Mouse (Mus musculus): Measurements from ENCODE around the gene Cc2d1a. TPM values are rescaled to one million over a fixed set of nuclear protein-coding genes. Genes with fewer than 3 reads are reported as not detected.

The Cc2d1a gene
- total RNA-seq (2021): 10 to 100 TPM; 10.6 to 11.9 TPM
- polyA plus RNA-seq (2012; rRNA removed): 10.2 and 11.2 TPM in 2 replicates
- long read RNA-seq, transcript Cc2d1a-201 (29 exons, 3,471 nt): major isoform, 7 of 16 reads
- long read RNA-seq, partial matches to known transcripts: 6 of 16 reads
- long read RNA-seq, other reads (novel, unspliced or antisense): 3 of 16 reads

DNA sequence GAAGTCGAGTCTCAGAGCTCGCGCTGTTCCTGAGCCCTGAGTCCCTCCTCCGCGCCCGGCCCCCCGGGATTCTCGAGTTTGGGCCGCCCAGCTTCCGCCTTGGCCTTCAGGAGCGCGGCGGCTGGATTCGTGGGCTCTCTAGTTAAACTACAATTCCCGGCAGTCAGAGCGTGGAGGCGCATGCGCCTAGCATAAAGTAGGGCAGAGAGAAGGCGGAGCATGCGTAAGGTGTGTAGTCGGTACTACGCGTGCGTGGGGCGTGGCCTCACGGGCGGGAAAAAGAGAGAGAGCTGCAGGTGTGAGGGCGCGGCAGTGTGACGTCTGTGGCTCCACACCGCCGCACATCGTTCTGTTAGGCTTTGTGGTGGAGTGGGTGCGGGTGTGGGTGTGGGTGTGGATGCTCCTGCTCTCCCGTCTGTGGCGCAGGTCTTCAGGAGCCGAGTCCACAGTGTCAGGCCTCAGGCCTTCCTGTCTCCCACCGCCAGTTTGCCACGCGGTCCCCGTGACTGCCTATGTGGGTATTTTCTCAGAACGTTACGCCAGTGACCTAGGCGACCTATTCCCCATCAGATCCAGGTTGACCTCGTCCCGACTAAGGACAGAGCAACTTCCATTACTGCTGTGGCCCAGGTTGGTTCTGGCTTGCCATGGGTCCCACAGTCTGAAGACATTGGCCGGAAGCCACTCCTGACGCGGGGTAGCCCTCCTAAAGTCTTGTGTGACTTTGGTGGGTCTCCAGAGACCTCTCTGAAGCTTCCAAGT is at the start of gene Cc2d1a, which contains the start of gene 4930432K21Rik:
Gene Cc2d1a, minus strand, starts transcription at position 168 of the 762 bp plus-strand sequence.
Gene 4930432K21Rik, plus strand, starts transcription at position 257 of the 762 bp plus-strand sequence.
- Histone ChIP-seq H3K36me3 (ENCODE audit: control insufficient read depth, insufficient read depth, low read length) (no peaks in the 10 kb centered on the region), H3K79me2 (replicated peaks; ENCODE audit: control insufficient read depth, insufficient read depth, low read length) (no peaks in the 10 kb centered on the region), H3K9ac (ENCODE audit: low read depth, low read length) (peak within 1 kb of the TSS; percentile 79), H3K27me3 (ENCODE audit: control insufficient read depth, insufficient read depth, low read length) (no peaks in the 10 kb centered on the region), H3K4me3 (peak within 1 kb of the TSS; percentile 75), H3K4me1 (ENCODE audit: control insufficient read depth, insufficient read depth, low read length) (peaks cover 6% of the 10 kb centered on the region), H3K27ac (peak within 1 kb of the TSS; percentile 81)
- peak; percentile 92 to 95 for DNase-seq
- WGBS: 15% methylated on average over 49 of the region's 49 CpGs
- intact Hi-C loops (cut with DNase I): loop anchor here (1.0 to 5.0 kb wide), 3 partner anchors 33 to 81 kb away; partner anchors contain the start of genes Dcaf15, Gm10643 and Rfx1
- TF ChIP-seq CTCF (IDR thresholded peaks at IDR 0.05) (no peak), POLR2A (IDR thresholded peaks at IDR 0.05; ENCODE audit: insufficient read depth, low read depth, low read length) (peak; percentile 76), EP300 (IDR thresholded peaks at IDR 0.05; ENCODE audit: insufficient read depth, low read depth, low read length) (0 out of 2 replicates have a peak, but pooled peaks have one; percentile 7)

DNA sequence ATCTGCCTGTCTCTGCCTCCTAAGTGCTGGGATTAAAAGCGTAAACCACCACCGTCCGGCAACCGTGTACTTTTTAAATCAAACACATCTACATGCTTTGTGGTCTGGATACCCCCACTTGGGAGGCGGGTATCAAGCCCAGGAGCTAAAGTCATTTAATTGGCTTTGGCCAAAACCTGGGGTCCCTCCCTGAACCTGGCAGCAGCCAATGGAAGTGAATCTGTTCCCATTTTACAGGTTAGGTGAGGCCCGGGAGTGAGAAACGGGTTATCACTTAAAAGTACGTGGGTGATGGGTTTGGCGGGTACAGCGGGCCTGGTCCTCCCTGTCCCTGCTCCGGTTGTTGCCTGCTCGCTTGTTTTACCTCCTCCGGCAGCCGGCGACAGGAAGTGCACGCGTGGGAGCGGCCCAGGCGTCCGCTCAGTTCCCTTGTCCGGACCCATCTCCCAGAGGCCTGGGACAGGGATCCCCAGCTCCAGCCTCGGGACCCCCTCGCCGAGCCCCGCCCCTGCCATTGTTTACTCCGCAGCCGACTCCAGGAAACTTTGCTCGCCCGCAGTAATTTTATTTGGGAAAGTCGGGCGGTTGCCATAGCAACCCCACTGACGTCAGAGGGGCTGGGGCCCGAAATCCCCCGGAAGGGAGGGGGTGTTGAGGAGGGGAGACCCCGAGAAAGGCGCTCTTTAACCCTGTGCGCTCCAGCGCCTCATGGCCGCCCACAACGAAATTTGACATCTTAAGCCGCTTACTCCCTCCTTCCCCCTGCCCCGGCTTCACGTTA is 49.6 kb upstream of the Cc2d1a start:
- H3K27ac ChIP-seq: peak overlapping the region; percentile 92
- DNase-seq: peak; percentile 94 to 95
- intact Hi-C loops (cut with DNase I): no loop called here
- H3K27me3 ChIP-seq (ENCODE audit: control insufficient read depth, insufficient read depth, low read length): no peaks in the 10 kb centered on the region
- TF ChIP-seq CTCF (IDR thresholded peaks at IDR 0.05) (no peak), EP300 (IDR thresholded peaks at IDR 0.05; ENCODE audit: insufficient read depth, low read depth, low read length) (peak; percentile 82; the same call in 1 of the 2 replicates), POLR2A (IDR thresholded peaks at IDR 0.05; ENCODE audit: insufficient read depth, low read depth, low read length) (peak; percentile 78)
- H3K4me1 ChIP-seq (ENCODE audit: control insufficient read depth, insufficient read depth, low read length): peaks cover 10% of the 10 kb centered on the region
- 8% methylated on average over 43 of the region's 43 CpGs for WGBS
- H3K4me3 ChIP-seq: peak overlapping the region; percentile 54
- peaks cover 3% of the 10 kb centered on the region for H3K79me2 ChIP-seq (replicated peaks; ENCODE audit: control insufficient read depth, insufficient read depth, low read length)
- H3K36me3 ChIP-seq (ENCODE audit: control insufficient read depth, insufficient read depth, low read length): no peaks in the 10 kb centered on the region
- peak overlapping the region; percentile 65 for H3K9ac ChIP-seq (ENCODE audit: low read depth, low read length)

DNA sequence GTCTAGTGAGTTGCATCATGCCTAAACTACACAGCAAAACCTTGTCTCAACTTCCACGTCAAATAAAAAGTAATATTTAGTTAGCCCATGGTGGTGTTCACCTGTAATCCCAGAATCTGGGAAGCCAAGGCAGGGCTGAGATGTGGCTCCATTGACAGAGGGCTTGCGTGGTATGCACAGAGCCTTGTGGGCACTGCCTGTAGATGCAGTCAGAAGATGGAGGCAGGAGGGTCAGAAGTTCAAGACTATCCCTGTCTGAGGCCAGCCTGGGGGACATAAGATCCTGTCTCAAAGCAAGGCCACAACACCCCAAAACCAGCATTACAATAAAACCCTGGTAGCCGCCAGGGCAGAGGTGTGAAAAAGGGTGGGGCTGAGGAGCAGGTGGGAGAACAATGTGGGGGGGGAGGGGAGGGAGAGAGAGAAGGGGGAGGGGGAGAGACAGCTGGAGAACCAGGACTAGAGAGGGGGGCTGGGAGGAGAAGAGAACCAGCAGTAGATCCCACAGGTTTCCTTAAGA is 46.5 kb upstream of the Cc2d1a start:
- WGBS: 78% methylated on average over 3 of the region's 3 CpGs

DNA sequence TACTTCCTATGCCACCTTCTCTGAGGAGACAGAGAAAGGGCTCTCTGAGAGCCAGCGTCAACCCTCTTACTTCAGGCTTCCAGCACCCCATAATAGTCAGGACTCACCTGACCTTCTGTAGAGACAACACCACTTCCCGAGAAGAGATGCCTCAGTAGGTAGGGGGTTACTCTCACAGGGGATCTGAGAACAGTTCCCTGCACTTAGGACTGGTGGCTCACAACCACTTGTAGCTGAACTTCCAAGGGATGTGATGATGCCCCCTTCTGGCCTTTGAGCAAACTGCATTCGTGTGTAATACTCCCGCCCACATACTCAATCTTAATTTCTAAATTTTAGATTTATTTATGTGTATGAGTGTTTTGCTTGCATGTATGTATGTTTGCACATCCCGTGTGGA is 45.8 kb upstream of the Cc2d1a start:
- no peak overlapping the region for H3K9ac ChIP-seq (ENCODE audit: low read depth, low read length)
- DNase-seq: no peak
- no peak overlapping the region for H3K4me3 ChIP-seq
- TF ChIP-seq CTCF (IDR thresholded peaks at IDR 0.05): peak; percentile 57
- no peak for TF ChIP-seq POLR2A (IDR thresholded peaks at IDR 0.05; ENCODE audit: insufficient read depth, low read depth, low read length)
- H3K79me2 ChIP-seq (replicated peaks; ENCODE audit: control insufficient read depth, insufficient read depth, low read length): no peaks in the 10 kb centered on the region
- peaks cover 18% of the 10 kb centered on the region for H3K4me1 ChIP-seq (ENCODE audit: control insufficient read depth, insufficient read depth, low read length)
- no peaks in the 10 kb centered on the region; the same call in 1 of the 2 replicates for H3K36me3 ChIP-seq (ENCODE audit: control insufficient read depth, insufficient read depth, low read length)
- intact Hi-C loops (cut with DNase I): no loop called here
- no peaks in the 10 kb centered on the region for H3K27me3 ChIP-seq (ENCODE audit: control insufficient read depth, insufficient read depth, low read length)
- WGBS: 95% methylated on average over 5 of the region's 5 CpGs
- peak overlapping the region; percentile 97 for H3K27ac ChIP-seq

More for the DNA sequence above, 46.5 kb upstream of the Cc2d1a start:
- no peaks in the 10 kb centered on the region for H3K27me3 ChIP-seq (ENCODE audit: control insufficient read depth, insufficient read depth, low read length)
- DNase-seq: no peak
- H3K79me2 ChIP-seq (replicated peaks; ENCODE audit: control insufficient read depth, insufficient read depth, low read length): no peaks in the 10 kb centered on the region
- TF ChIP-seq EP300 (IDR thresholded peaks at IDR 0.05; ENCODE audit: insufficient read depth, low read depth, low read length): no peak
- TF ChIP-seq CTCF (IDR thresholded peaks at IDR 0.05): no peak
- TF ChIP-seq POLR2A (IDR thresholded peaks at IDR 0.05; ENCODE audit: insufficient read depth, low read depth, low read length): no peak
- no peak overlapping the region for H3K27ac ChIP-seq
- no peak overlapping the region for H3K4me3 ChIP-seq
- H3K9ac ChIP-seq (ENCODE audit: low read depth, low read length): no peak overlapping the region
- H3K4me1 ChIP-seq (ENCODE audit: control insufficient read depth, insufficient read depth, low read length): peaks cover 19% of the 10 kb centered on the region
- intact Hi-C loops (cut with DNase I): no loop called here
- H3K36me3 ChIP-seq (ENCODE audit: control insufficient read depth, insufficient read depth, low read length): no peaks in the 10 kb centered on the region; the same call in 1 of the 2 replicates

DNA sequence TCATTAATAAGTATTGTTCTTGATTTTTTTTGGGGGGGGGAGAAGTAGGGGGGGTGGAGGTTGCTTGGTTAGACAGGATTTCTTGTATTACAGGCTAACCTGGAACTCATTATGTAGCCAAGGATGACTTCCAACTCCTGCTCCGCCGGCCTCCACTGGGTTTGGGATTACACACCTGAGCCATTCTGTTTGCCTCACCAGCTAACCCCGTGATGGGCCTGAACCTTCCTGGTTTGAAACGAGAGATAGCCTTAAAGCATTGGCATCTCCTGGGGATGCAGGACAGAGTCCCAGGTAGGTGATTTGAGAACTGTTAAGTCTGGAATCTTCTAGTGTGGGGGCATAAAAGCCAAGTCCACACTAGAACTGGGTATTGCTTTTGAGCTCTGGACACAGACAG is 45.4 kb upstream of the Cc2d1a start:
- 76% methylated on average over 4 of the region's 4 CpGs for WGBS
- peak overlapping the region; percentile 97 for H3K27ac ChIP-seq
- H3K27me3 ChIP-seq (ENCODE audit: control insufficient read depth, insufficient read depth, low read length): no peaks in the 10 kb centered on the region
- intact Hi-C loops (cut with DNase I): no loop called here
- TF ChIP-seq EP300 (IDR thresholded peaks at IDR 0.05; ENCODE audit: insufficient read depth, low read depth, low read length): no peak
- no peak for TF ChIP-seq POLR2A (IDR thresholded peaks at IDR 0.05; ENCODE audit: insufficient read depth, low read depth, low read length)
- TF ChIP-seq CTCF (IDR thresholded peaks at IDR 0.05): no peak
- no peak for DNase-seq
- no peaks in the 10 kb centered on the region for H3K79me2 ChIP-seq (replicated peaks; ENCODE audit: control insufficient read depth, insufficient read depth, low read length)
- H3K9ac ChIP-seq (ENCODE audit: low read depth, low read length): no peak overlapping the region
- H3K36me3 ChIP-seq (ENCODE audit: control insufficient read depth, insufficient read depth, low read length): no peaks in the 10 kb centered on the region; the same call in 1 of the 2 replicates
- H3K4me3 ChIP-seq: no peak overlapping the region
- H3K4me1 ChIP-seq (ENCODE audit: control insufficient read depth, insufficient read depth, low read length): peaks cover 18% of the 10 kb centered on the region

All from heart, adult 2 months (tissue).